Mouse (Mus musculus) frontal cortex, postnatal 14 days (tissue): ENCODE measurements around the gene Kalrn.
A peak's percentile ranks its signal among the peaks of the same experiment; 100 is the strongest.

Experiments used
- DNase-seq, 2 experiments: peaks; one replicate each; pipeline ENCODE4 v3.0.0; 2022; ENCODE audit warnings: low spot score in 2 of 2

Gene Kalrn

GRCm38 (mm10) chr16:34184721-34185120 is 388.6 kb downstream of the Kalrn start:
- no peak for DNase-seq

DNA sequence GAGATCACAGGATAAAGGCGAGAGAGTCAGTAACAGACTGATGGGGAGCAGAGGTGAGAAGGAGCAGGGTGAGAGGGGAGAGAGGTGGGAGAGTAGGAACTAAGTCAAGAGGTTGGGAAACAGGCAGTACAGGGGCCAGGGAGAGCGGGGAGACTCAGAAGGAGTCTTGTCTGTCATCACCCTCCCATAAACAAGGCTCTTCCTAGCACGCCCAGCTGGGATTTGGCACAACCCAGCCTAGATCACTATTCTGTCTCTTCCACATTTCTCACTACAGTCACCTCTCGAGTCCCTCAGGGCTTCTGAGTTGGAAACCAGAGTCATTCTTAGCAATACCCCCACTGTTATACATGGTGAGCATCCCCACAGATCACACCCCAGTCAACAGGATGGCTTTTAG is 390.1 kb downstream of the Kalrn start:
- DNase-seq = peak in 1 of 2 experiments; percentile 1

GRCm38 (mm10) chr16:34175625-34176024 is 397.7 kb downstream of the Kalrn start:
- no peak for DNase-seq

DNA sequence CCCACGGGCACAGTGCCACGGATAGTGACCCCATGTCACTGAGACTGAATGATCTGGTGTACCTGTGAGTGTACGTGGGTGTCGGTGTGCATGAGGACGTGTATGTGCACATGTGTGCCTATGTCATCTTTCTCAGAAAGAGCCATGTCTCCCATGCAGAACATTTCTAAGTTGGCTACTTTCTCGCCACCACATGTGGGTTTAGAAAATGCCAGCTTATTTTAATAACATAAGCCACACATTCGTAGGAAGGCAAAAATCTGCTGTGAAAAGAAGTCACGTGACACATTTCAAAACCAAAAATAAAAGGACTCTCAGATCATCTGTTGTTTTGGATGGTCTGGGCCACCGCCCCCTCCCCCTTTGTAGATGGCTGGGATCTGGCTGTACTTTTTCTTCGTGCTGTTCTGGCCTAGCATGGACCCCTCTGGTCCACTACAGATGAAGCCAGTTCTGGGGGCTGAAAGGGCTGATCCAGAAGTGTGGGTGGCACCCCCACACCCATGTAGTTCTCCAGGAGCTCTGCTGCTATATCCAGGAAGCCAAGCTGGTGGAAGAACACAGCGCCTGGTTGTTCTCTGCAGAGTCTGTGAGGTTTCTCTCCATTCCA is 400.7 kb downstream of the Kalrn start:
- peak; percentile 42 to 60 for DNase-seq

DNA sequence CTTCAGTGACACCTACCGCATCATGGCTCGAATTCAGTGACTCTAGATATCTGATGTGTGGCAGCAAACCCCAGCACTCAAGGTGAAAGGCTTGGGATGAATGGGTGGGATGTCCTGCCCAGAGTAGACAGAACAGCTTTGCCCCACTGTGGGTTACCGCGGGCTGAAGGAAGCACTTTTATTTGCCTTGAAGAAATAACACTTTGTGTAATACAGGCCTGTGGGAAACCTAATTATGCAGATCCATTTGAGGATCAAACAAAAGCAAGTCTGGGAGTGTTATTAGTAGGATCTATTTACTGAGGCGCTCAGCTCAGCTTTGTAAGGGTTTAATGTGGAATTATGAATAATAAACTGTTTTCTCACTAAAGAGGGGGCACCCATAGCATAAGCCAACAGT is 406.3 kb downstream of the Kalrn start:
- no peak for DNase-seq

DNA sequence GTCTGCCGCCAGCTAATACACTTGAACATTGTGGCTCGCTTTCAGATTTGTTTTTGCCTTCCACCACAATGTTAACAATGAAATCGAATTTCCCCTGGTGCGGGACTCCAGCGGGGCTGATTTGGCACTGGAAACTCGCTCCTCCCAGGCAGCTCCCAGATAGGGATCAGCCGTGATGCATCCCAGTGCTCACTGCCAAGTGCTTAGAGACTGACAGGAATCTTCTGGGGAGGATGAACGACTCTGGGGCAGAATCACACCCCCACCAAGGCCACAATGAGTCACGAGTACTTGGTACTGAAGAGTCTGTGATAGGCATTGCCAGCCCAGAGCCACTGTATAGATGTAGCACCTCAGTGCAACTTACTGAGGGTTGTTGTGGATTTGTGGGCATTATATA is 410.2 kb downstream of the Kalrn start:
- no peak for DNase-seq

DNA sequence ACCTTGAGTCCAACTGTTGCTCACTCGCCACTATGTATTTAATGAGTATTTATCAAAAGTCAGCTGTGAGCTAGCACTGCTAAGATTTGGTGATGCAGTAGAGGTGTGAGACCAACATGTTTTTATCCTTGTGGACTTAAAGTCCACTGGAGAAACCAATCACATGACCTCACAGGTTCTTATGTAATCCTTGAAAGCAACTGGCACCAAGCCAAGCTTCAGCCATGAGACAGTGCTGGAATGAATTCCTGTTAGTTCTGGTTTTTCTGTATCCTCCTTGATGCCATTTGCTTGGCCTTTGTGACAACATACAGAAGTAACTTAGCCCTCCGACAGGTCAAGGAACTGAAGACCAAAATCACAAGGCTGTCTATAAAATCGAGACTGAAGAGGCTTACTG is 413.8 kb downstream of the Kalrn start:
- no peak for DNase-seq

DNA sequence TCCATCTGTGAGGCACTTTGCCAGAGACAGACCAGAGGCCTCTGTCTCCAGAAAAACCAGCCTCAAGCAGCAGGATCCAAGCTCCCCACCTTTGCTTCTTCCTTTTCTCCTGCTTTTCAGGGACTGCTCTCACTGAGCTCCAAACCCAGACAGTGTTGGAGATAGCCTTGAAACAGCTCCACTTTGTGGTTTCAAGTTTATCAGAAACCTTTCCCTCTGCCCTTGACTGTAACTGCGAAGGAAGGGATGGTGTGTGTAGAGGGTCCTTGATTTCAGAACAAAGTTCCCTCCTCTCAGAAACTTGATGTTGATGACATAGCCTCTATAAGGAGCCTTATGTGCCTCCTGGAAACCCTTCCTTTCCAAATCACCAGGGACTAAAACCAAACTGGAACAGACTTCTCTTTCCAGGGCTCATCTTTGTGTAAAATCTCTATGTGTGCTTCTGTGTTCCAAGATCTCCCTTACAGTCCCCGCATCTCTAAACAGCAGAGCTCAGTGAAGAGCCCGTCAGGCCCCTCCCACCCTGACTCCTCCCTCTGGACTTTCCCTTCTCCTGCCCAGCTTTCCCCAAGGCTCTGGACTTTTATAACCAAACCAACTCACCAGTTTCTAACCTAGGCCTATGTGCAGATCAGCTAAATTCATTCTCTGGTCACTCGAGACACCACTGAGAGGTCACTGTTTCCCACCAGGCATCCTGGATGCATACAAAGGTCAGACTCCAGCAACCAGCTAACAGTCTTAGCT is 415.8 kb downstream of the Kalrn start:
- DNase-seq = no peak

GRCm38 (mm10) chr16:34155696-34156095 is 417.6 kb downstream of the Kalrn start:
- no peak for DNase-seq

- no peak for DNase-seq
Observed at GRCm38 (mm10) chr16:34154903-34155302, 418.4 kb downstream of the Kalrn start.

DNA sequence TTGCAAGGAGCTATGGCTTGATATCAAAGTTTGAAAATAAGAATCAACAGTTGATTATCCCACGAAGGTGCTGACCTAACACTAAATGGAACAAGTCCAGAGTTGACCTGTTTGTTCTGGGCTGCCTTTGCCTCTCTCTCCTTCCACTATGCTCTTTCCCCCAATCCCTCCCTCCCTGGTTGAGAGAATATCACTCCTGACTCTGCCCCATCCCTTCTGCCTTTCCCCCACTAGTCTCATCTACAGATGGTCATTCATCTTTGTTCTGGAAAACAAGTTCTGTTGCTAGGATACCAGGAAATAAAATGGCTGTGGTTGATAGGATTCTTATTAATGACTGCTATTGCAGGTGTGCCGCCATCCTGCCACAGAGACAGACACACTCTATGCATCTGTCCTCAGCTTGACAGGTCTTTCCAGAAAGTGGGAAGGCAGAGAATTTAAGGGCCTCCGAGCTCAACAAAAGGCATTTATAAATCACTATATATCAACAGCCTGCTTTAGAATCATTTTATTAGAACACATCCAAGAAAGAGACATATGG is 421.7 kb downstream of the Kalrn start:
- DNase-seq = no peak

- DNase-seq = no peak
Observed at GRCm38 (mm10) chr16:34141670-34142069, 431.7 kb downstream of the Kalrn start.

GRCm38 (mm10) chr16:34135074-34135473 is 438.3 kb downstream of the Kalrn start:
- no peak for DNase-seq

DNA sequence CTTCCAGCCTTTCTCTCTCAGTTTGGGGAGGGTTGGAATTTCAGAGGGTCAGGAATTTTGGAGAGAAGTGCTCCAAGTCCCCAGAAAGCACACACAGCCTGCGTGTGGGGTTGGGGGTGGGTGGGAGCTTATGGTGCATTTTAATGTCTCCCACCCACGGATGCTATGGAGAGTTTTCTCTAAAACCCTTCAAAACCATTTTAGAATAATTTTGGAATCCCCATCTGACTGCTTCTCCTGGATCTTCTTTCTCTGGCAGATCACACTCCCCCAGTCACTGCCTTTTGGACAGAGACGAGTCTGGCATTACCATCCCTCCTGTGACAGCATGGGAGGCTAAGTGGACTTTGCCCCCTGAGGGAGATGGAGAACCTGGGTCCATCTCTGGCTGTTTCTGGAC is 438.7 kb downstream of the Kalrn start:
- no peak for DNase-seq

DNA sequence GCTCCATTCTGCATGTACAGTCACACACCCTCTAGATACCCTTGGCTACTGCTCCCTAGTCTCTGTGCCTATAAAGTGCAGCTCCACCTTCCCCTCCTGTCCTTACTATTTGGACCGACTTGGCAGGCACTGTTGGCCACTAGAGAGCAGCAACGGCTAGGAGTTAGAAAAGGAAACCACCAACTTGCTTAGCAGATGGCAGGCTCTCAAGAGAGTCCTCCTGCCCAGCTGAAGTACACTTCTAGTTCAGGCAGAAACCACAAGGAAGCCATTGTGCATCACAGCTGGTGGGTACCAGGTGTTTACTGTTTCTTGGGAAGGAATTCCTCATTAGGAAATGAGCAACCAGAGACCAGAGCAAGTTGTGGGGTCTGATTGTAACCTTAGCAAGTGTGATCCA is 447.7 kb downstream of the Kalrn start:
- DNase-seq = peak; percentile 68 to 69

- no peak for DNase-seq
Observed at GRCm38 (mm10) chr16:34122486-34122885, 450.8 kb downstream of the Kalrn start.

- DNase-seq = no peak
Observed at GRCm38 (mm10) chr16:34121288-34121687, 452.0 kb downstream of the Kalrn start.

GRCm38 (mm10) chr16:34120801-34121201 is 452.5 kb downstream of the Kalrn start:
- peak in 1 of 2 experiments; percentile 40 for DNase-seq

DNA sequence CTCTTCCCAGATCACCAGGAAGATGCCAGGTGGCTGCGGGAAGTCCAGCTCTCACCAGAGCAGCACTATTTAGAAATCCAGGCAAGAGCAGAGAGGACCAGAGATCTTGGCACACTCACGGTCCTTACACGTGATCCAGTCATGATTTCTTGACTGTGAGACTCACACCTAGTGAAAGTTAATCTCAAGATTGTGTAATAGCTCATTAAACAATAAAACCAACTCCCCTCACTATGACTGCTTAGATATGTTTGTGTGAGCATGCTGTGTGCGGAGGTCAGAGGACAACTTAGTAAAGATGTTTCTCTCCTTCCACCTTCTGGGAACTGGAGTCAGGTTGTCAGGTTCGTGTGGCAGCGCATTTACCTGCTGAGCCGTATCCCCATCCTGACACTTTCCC is 453.5 kb downstream of the Kalrn start:
- DNase-seq = no peak

- DNase-seq = peak in 1 of 2 experiments; percentile 48
Observed at GRCm38 (mm10) chr16:34119370-34119769, 454.0 kb downstream of the Kalrn start.

DNA sequence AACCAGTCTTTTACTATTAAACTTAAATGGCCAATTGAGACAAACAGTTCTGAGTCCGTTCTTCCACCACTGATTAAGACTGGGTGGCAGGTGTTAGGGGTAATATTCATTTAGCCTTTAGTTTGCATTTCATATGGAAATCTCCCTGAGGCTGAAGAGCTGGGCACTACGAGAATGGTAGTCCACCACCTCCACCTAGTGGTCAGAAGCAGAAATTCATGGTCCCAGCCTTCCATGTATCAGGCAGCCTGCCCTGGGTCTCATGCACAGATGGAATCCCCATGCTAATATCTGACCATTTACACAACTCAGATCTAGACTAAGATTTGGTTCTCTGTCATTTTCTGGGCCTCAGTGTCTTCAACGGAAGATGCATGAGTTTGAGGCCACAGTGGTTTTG is 458.7 kb downstream of the Kalrn start:
- peak in 1 of 2 experiments; percentile 70 for DNase-seq

GRCm38 (mm10) chr16:34113150-34113549 is 460.2 kb downstream of the Kalrn start:
- no peak for DNase-seq

- DNase-seq = no peak
Observed at GRCm38 (mm10) chr16:34112490-34112889, 460.8 kb downstream of the Kalrn start.
